Mouse (Mus musculus): ENCODE results near the gene Os9.
"Not testable (repeated sequence)": the region's sequence is repeated elsewhere in the genome, so short reads cannot be mapped to it uniquely, and the experiment has no call there.

Os9 gene

GRCm38 (mm10) chr10:127121066-127121477 is at the start of gene Os9:
TSS of gene Os9 (minus strand) at chr10:127121131.
- DNase-seq (ENCODE audit: low read depth, low spot score): peak; percentile 97

- DNase-seq (ENCODE audit: low read depth, low spot score): peak; percentile 65
Measured at GRCm38 (mm10) chr10:127170002-127170401, 49.1 kb upstream of the Os9 start.

GRCm38 (mm10) chr10:127167614-127168192 is 46.8 kb upstream of the Os9 start:
- peak; percentile 31 for DNase-seq (ENCODE audit: low read depth, low spot score)

- DNase-seq (ENCODE audit: low read depth, low spot score): no peak
Measured at GRCm38 (mm10) chr10:127166771-127167613, 46.1 kb upstream of the Os9 start.

GRCm38 (mm10) chr10:127166404-127166715 is 45.4 kb upstream of the Os9 start:
- no peak for DNase-seq (ENCODE audit: low read depth, low spot score)

GRCm38 (mm10) chr10:127165654-127166403 is 44.9 kb upstream of the Os9 start:
- peak; percentile 89 for DNase-seq (ENCODE audit: low read depth, low spot score)

- no peak for DNase-seq (ENCODE audit: low read depth, low spot score)
Measured at GRCm38 (mm10) chr10:127165354-127165653, 44.4 kb upstream of the Os9 start.

GRCm38 (mm10) chr10:127164631-127165353 is 43.9 kb upstream of the Os9 start, which contains the start of gene B4galnt1:
TSS of gene B4galnt1 (plus strand) at chr10:127165225.
- peak; percentile 95 for DNase-seq (ENCODE audit: low read depth, low spot score)

- DNase-seq (ENCODE audit: low read depth, low spot score): no peak
Measured at GRCm38 (mm10) chr10:127164190-127164589, 43.3 kb upstream of the Os9 start.

- peak; percentile 89 for DNase-seq (ENCODE audit: low read depth, low spot score)
Measured at GRCm38 (mm10) chr10:127162771-127163261, 41.9 kb upstream of the Os9 start.

- no peak for DNase-seq (ENCODE audit: low read depth, low spot score)
Measured at GRCm38 (mm10) chr10:127160728-127161127, 39.8 kb upstream of the Os9 start.

GRCm38 (mm10) chr10:127160081-127160480 is 39.1 kb upstream of the Os9 start:
- DNase-seq (ENCODE audit: low read depth, low spot score): no peak

- DNase-seq (ENCODE audit: low read depth, low spot score): no peak
Measured at GRCm38 (mm10) chr10:127158471-127158870, 37.5 kb upstream of the Os9 start.

- no peak for DNase-seq (ENCODE audit: low read depth, low spot score)
Measured at GRCm38 (mm10) chr10:127156511-127156910, 35.6 kb upstream of the Os9 start.

GRCm38 (mm10) chr10:127156089-127156488 is 35.2 kb upstream of the Os9 start:
- DNase-seq (ENCODE audit: low read depth, low spot score): no peak

- DNase-seq (ENCODE audit: low read depth, low spot score): no peak
Measured at GRCm38 (mm10) chr10:127154652-127155051, 33.7 kb upstream of the Os9 start.

GRCm38 (mm10) chr10:127154241-127154640 is 33.3 kb upstream of the Os9 start:
- no peak for DNase-seq (ENCODE audit: low read depth, low spot score)

GRCm38 (mm10) chr10:127153323-127153722 is 32.4 kb upstream of the Os9 start:
- no peak for DNase-seq (ENCODE audit: low read depth, low spot score)

- not testable (repeated sequence) for DNase-seq (ENCODE audit: low read depth, low spot score)
Measured at GRCm38 (mm10) chr10:127152556-127152955, 31.6 kb upstream of the Os9 start.

- not testable (repeated sequence) for DNase-seq (ENCODE audit: low read depth, low spot score)
Measured at GRCm38 (mm10) chr10:127151233-127151632, 30.3 kb upstream of the Os9 start.

- peak; percentile 48 for DNase-seq (ENCODE audit: low read depth, low spot score)
Measured at GRCm38 (mm10) chr10:127150471-127150872, 29.5 kb upstream of the Os9 start.

GRCm38 (mm10) chr10:127147135-127147534 is 26.2 kb upstream of the Os9 start:
- DNase-seq (ENCODE audit: low read depth, low spot score): no peak
